Mouse (Mus musculus): ENCODE data around the gene Tigd3. TPM values are rescaled to one million over a fixed set of nuclear protein-coding genes. Genes with fewer than 3 reads are reported as not detected.
A peak's percentile ranks its signal among the peaks of the same experiment; 100 is the strongest.
"Not testable (repeated sequence)": the region's sequence is repeated elsewhere in the genome, so short reads cannot be mapped to it uniquely, and the experiment has no call there.

Tigd3 gene
- total RNA-seq, 2 experiments from 2014 or later: 1.1 to 1.2 TPM

GRCm38 (mm10) chr19:5922963-5923362 lies 29.0 kb upstream of the Tigd3 start:
- DNase-seq: no peak
- intact Hi-C loops (cut with DNase I): no loop called here

- intact Hi-C loops (cut with DNase I): no loop called here
- peak; percentile 69 to 71 for DNase-seq
Observed at GRCm38 (mm10) chr19:5922119-5922942, 28.4 kb upstream of the Tigd3 start.

- DNase-seq: peak; percentile 30 to 38
- intact Hi-C loops (cut with DNase I): loop anchor here (2.0 kb wide), 1 partner anchor 95 kb away; no protein-coding TSS in a partner anchor
Observed at GRCm38 (mm10) chr19:5921715-5922114, 27.8 kb upstream of the Tigd3 start.

- intact Hi-C loops (cut with DNase I): no loop called here
- no peak for DNase-seq
Observed at GRCm38 (mm10) chr19:5913007-5913719, 19.2 kb upstream of the Tigd3 start, which contains the start of gene Dpf2. Gene Dpf2 (minus strand): TSS chr19:5913010.

- intact Hi-C loops (cut with DNase I): no loop called here
- peak; percentile 99 to 100 for DNase-seq
Observed at GRCm38 (mm10) chr19:5912103-5913006, 18.4 kb upstream of the Tigd3 start.

- no peak for DNase-seq
- intact Hi-C loops (cut with DNase I): loop anchor here (2.0 kb wide), 1 partner anchor 17 kb away; the partner anchor contains the start of gene Tigd3
Observed at GRCm38 (mm10) chr19:5911430-5912102, 17.6 kb upstream of the Tigd3 start.

GRCm38 (mm10) chr19:5910221-5910620 lies 16.3 kb upstream of the Tigd3 start:
- DNase-seq: no peak
- intact Hi-C loops (cut with DNase I): loop anchor here (2.0 kb wide), 1 partner anchor 15 kb away; the partner anchor contains the start of gene Tigd3

- intact Hi-C loops (cut with DNase I): no loop called here
- DNase-seq: no peak
Observed at GRCm38 (mm10) chr19:5907275-5907674, 13.3 kb upstream of the Tigd3 start.

GRCm38 (mm10) chr19:5893282-5894001 lies 507 bp downstream of the Tigd3 start:
- no peak for DNase-seq

GRCm38 (mm10) chr19:5892735-5893134 lies 1.2 kb downstream of the Tigd3 start:
- DNase-seq: no peak
- intact Hi-C loops (cut with DNase I): no loop called here

More at GRCm38 (mm10) chr19:5893282-5894001, 507 bp downstream of the Tigd3 start:
- intact Hi-C loops (cut with DNase I): loop anchor here (2.0 kb wide), 1 partner anchor 17 kb away; no protein-coding TSS in a partner anchor

GRCm38 (mm10) chr19:5892262-5892661 lies 1.7 kb downstream of the Tigd3 start:
- intact Hi-C loops (cut with DNase I): no loop called here
- DNase-seq: no peak

GRCm38 (mm10) chr19:5891521-5892258 lies 2.3 kb downstream of the Tigd3 start:
- no peak for DNase-seq
- intact Hi-C loops (cut with DNase I): no loop called here

- intact Hi-C loops (cut with DNase I): loop anchor here (10.0 kb wide), 1 partner anchor 364 kb away; no protein-coding TSS in a partner anchor
Observed at GRCm38 (mm10) chr19:5889211-5889610, 4.7 kb downstream of the Tigd3 start.

GRCm38 (mm10) chr19:5887234-5887815 lies 6.6 kb downstream of the Tigd3 start:
- DNase-seq: no peak
- intact Hi-C loops (cut with DNase I): loop anchor here (10.0 kb wide), 1 partner anchor 363 kb away; no protein-coding TSS in a partner anchor

More at GRCm38 (mm10) chr19:5889211-5889610, 4.7 kb downstream of the Tigd3 start:
- no peak for DNase-seq

GRCm38 (mm10) chr19:5885838-5886237 lies 8.1 kb downstream of the Tigd3 start:
- intact Hi-C loops (cut with DNase I): loop anchor here (10.0 kb wide), 1 partner anchor 361 kb away; no protein-coding TSS in a partner anchor
- DNase-seq: no peak

GRCm38 (mm10) chr19:5883935-5884334 lies 10.0 kb downstream of the Tigd3 start:
- intact Hi-C loops (cut with DNase I): loop anchor here (10.0 kb wide), 1 partner anchor 359 kb away; no protein-coding TSS in a partner anchor
- no peak for DNase-seq

GRCm38 (mm10) chr19:5882079-5882478 lies 11.9 kb downstream of the Tigd3 start:
- intact Hi-C loops (cut with DNase I): loop anchor here (10.0 kb wide), 1 partner anchor 357 kb away; no protein-coding TSS in a partner anchor
- not testable (repeated sequence) for DNase-seq

- intact Hi-C loops (cut with DNase I): loop anchor here (10.0 kb wide), 1 partner anchor 356 kb away; no protein-coding TSS in a partner anchor
- no peak for DNase-seq
Observed at GRCm38 (mm10) chr19:5881155-5881554, 12.8 kb downstream of the Tigd3 start.
